Mouse (Mus musculus) ES-Bruce4 (cell line): Measurements from ENCODE around the gene Crebrf. TPM values are rescaled to one million over a fixed set of nuclear protein-coding genes. Genes with fewer than 3 reads are reported as not detected.

Source experiments
- H3K27ac ChIP-seq: 2 replicates; pipeline ENCODE4 v1.5.1; 2012; ENCODE audit warnings: low read length, inconsistent platforms; ENCODE audit not compliant: insufficient read depth
- H3K27me3 ChIP-seq: 2 replicates; pipeline ENCODE4 v1.6.1; 2012; ENCODE audit warnings: mild to moderate bottlenecking, low read length, inconsistent platforms; ENCODE audit not compliant: control insufficient read depth, poor library complexity, insufficient read depth, severe bottlenecking
- H3K36me3 ChIP-seq: 2 replicates; pipeline ENCODE4 v1.6.1; 2012; ENCODE audit warnings: inconsistent platforms, mild to moderate bottlenecking, low read length, moderate library complexity; ENCODE audit not compliant: control insufficient read depth, poor library complexity, insufficient read depth, severe bottlenecking
- H3K4me1 ChIP-seq: one replicate; pipeline ENCODE4 v1.8.1; 2011; ENCODE audit warnings: low read length; ENCODE audit not compliant: control insufficient read depth, insufficient read depth
- H3K4me3 ChIP-seq: 2 replicates; pipeline ENCODE4 v1.5.1; 2011; ENCODE audit warnings: low read depth, mild to moderate bottlenecking, low read length
- H3K9ac ChIP-seq: 2 replicates; pipeline ENCODE4 v1.6.1; 2012; ENCODE audit warnings: low read depth, mild to moderate bottlenecking, inconsistent platforms; ENCODE audit not compliant: poor library complexity, severe bottlenecking
- H3K9me3 ChIP-seq: replicated peaks from 2 replicates; pipeline ENCODE4 v1.6.1; 2012; ENCODE audit warnings: mild to moderate bottlenecking, low read length, inconsistent platforms; ENCODE audit not compliant: control insufficient read depth, poor library complexity, insufficient read depth, severe bottlenecking
- CTCF ChIP-seq: IDR thresholded peaks from one replicate; pipeline ENCODE4 v1.8.1; 2011; ENCODE audit warnings: low read depth, low read length
- EP300 ChIP-seq: IDR thresholded peaks from 2 replicates; pipeline ENCODE4 v1.6.1; 2011; ENCODE audit warnings: low read depth, low read length; ENCODE audit not compliant: insufficient read depth
- POLR2A ChIP-seq: IDR thresholded peaks from one replicate; pipeline ENCODE4 v1.8.1; 2011; ENCODE audit warnings: low read length; ENCODE audit not compliant: insufficient read depth
- polyA plus RNA-seq: library from polyadenylated mRNA; stranded (reverse); fragments of >200 nt; gene quantifications from 2 replicates; pipeline ENCODE4 v1.2.4, GENCODE M21; 2011; ENCODE audit warnings: low read depth; ENCODE audit not compliant: missing spikeins, insufficient read depth, insufficient read length

Crebrf gene
- polyA plus RNA-seq, 1 experiment = 18.6 TPM

GRCm38 (mm10) chr17:26826131-26826530 is 110.7 kb downstream of the Crebrf start:
- H3K4me1 ChIP-seq = no peaks in the 10 kb centered on the region
- no peak overlapping the region for H3K9ac ChIP-seq
- H3K27me3 ChIP-seq = no peaks in the 10 kb centered on the region
- peaks cover 16% of the 10 kb centered on the region; the same call in 1 of the 2 replicates for H3K9me3 ChIP-seq
- no peak overlapping the region for H3K27ac ChIP-seq
- H3K4me3 ChIP-seq = no peak overlapping the region
- H3K36me3 ChIP-seq = no peaks in the 10 kb centered on the region
- TF ChIP-seq CTCF (no peak), EP300 (no peak), POLR2A (no peak)

Other genes starting within 250 kb of the Crebrf start
- gene Ergic1, start 154.2 kb upstream of the Crebrf start, polyA plus RNA-seq = 166 and 167 TPM in 2 replicates
- 58.4 and 64.9 TPM in 2 replicates for gene Dusp1, start 153.5 kb upstream of the Crebrf start, polyA plus RNA-seq
- gene Atp6v0e, start 52.4 kb upstream of the Crebrf start, polyA plus RNA-seq = 100 and 118 TPM in 2 replicates
- 28.9 and 29.4 TPM in 2 replicates for gene Bnip1, start 65.4 kb downstream of the Crebrf start, polyA plus RNA-seq
- gene Nkx2-5, start 129.4 kb downstream of the Crebrf start, polyA plus RNA-seq = not detected in 2 replicates
- 43.0 and 43.2 TPM in 2 replicates for gene Kifc5b, start 201.4 kb downstream of the Crebrf start, polyA plus RNA-seq
- gene Phf1, start 217.4 kb downstream of the Crebrf start, polyA plus RNA-seq = 7.8 and 8.7 TPM in 2 replicates
- gene Cuta, start 223.9 kb downstream of the Crebrf start, polyA plus RNA-seq = 58.9 and 63.0 TPM in 2 replicates
- 23.5 and 24.5 TPM in 2 replicates for gene Syngap1, start 225.6 kb downstream of the Crebrf start, polyA plus RNA-seq